Mouse (Mus musculus) urinary bladder, postnatal 36 days (tissue): ENCODE results near the gene F2rl1.
"Not testable (repeated sequence)": the region's sequence is repeated elsewhere in the genome, so short reads cannot be mapped to it uniquely, and the experiment has no call there.

ENCODE experiments used
- DNase-seq, 2 experiments: peaks; one replicate each; pipeline ENCODE4 v3.0.0; 2022; ENCODE audit warnings: low spot score in 2 of 2, mixed read lengths in 1 of 2

F2rl1 gene

DNA sequence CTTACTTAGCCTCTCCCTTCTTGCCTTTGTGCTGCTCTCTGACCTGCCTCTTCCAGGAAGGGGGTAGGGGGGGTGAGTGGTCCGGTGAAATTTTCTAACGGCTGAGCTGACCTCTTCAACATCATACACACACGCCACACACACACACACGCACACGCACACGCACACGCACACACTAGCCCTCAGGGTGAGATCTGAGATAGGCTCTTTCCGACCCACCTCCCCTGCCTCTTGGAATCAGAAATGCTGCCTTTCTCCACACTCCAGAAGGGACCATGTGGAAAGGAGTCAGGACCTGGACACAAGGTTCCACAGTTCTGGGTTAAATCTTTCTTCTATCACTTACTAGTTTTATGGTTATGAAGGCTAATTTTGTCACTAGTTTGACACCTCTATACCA is 8.6 kb upstream of the F2rl1 start:
- DNase-seq: no peak

DNA sequence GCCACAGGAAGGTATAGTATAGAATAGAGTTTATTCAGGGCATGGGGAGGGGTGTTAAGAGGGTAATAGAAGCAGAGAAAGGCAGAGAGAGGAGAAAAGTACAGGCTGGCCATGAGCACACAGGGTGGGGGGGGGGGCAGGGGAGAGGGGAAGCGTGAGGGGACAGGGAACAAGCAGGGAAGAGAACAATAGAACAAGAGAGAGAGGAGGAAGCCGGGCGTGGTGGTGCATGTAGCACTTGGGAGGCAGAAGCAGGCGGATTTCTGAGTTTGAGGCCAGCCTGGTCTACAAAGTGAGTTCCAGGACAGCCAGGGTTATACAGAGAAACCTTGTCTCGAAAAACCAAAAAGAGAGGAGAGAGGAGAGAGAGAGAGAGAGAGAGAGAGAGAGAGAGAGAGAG is 8.1 kb upstream of the F2rl1 start:
- DNase-seq: not testable (repeated sequence)

DNA sequence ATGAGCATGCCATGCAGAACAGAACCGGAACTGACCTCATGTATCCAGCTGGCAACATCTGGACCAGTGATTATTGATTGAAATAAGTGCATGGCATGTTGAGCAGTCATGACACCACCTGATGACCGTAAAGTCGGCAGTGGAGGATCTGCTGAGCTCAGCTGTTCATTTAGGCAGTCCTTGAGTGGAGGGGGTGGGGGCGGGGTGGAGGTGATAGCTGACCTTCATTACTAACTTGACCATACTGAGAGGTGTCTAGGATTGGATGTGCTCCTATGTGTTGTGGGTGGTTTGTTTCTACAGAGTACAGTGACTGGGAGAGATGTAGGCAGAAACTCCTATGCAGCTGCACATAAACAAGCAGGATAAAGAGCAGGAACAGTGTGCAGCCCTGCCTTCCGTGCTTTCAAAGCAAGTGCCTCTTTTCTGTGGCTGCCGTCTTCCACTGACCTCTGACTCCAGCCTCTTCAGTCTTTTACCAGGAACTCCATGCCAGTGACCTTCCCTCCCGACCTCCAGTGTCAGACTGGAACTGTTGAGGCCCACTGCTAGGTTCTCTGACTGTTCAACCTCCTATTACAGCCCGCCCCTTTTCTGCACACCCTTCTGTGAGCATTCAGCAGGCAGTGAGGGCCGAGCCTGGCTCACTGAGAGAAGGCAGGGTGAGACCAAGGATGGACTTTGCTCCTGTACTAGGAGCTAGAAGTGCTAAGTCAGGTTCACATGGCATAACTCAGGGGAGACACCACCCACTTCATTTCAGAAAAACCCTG is 6.4 kb upstream of the F2rl1 start:
- DNase-seq: no peak

DNA sequence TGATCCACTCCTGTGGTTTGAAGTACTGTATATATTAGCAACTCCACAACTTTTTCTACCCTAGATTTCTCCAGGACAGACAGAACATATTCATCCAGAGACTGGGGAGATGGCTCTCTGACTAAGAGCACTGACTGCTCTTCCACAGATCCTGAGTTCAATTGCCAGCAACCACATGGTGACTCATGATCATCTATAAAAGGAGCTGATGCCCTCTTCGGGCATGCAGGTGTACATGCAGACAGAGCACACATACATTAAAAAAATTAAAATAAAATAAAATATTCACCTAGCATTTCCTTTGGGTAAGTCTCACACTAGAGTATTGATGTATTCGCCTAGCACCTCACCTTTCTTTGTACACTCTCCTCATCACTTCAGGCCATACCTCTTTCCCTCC is 4.2 kb upstream of the F2rl1 start:
- no peak for DNase-seq

DNA sequence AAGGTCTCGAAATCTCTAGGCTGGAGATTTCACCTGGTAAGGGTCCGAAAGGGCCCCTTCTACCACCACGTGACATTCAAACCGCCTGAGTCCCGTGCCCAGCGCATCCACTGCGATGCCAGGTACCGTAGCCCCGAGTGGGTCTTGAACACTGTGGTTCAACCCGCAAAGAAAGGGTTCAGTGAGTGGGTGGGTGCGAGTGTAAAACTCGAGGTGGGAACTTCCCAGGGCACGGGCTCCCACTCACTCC is 678 bp downstream of the F2rl1 start:
- DNase-seq: no peak

DNA sequence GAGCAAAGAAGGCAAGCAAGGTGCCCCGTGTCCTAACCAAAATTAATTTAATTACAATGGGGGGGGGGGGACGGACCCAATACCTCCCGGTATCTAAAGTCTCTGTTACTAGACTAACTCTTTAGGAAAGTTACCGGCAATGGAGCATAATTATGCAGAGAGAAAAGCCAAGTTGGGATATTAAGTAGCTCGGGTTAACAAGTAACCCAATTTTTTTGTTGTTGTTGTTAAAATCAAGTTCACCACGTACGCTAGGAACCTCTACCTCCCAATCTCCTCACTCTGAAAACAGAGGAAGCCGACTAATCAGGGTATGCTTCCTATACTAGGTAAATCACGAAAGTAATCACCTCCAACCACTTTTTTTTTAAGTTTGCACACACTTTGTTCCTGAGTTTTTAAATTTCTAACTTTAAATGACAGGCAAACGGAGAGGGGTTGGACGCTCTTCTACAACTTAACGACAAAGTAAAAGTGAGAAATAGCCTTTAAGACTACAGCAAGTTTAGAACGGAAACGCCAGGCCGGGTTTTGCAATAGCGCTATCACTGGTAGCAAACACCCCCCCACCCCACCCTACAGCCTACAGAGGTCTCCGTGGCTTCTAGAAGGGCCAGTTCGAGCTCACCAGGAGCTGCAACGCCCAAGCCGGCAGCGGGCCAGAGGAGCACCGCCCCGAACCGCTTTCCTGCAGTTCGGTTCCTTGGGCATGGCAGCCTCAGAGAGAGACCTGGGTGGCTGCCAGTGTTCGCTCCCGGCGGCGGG is 1.2 kb downstream of the F2rl1 start:
- peak; percentile 28 to 45 for DNase-seq

DNA sequence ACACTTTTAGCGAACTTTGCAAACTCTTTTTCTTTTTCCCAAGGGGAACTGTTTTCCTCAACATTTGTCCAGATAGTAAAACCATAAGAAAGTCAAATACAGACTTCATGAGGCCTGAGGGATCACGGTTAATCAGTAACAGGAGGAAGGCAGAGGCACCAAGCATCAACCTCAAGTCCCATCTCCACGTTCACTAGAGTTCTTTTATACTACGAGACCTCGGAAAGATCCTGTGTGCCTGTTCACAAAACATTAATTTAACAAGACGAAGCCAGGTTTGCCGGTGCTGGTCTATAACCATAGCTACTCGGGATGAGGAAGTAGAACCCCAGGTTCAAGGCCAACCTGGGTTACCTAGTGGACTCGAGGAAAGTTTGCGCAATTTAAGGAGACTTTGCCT is 2.9 kb downstream of the F2rl1 start:
- DNase-seq: no peak

DNA sequence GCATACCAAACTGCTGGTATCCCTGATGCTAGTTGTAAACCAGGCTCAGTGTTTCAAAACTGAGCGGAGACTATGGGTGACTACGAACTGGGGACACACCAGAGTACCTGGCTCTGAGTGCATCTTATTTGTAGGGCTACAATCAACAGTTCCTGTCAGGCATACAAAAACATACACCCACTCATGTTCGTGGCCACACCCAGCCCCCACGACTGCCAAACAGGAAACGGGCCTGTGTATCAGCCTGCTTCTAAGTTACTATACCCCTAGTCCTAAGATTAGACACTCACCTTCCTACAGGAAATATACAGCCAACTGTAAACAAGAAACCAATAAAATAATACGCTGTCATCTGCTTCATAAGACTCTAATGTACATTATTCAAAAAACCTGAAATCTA is 4.0 kb downstream of the F2rl1 start:
- DNase-seq: no peak

DNA sequence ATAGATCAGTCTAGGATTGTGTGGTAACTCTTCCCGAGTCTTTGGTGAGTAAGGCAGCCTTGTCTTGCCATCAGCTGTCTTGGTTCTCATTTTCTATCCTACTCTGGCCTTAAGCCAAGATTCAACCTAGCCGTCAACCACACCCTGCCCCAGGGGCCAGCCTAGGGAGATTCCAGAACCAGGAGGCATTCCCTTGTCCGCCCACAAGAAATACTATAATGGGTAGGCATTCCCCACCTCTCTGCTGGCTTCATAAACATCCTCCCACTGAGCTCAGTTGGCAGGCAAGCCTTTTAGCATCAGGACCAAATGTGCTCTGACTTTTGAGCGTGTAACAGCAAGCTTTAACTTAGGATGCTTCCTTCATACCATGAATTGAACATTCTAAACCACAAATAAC is 10.3 kb downstream of the F2rl1 start:
- no peak for DNase-seq

DNA sequence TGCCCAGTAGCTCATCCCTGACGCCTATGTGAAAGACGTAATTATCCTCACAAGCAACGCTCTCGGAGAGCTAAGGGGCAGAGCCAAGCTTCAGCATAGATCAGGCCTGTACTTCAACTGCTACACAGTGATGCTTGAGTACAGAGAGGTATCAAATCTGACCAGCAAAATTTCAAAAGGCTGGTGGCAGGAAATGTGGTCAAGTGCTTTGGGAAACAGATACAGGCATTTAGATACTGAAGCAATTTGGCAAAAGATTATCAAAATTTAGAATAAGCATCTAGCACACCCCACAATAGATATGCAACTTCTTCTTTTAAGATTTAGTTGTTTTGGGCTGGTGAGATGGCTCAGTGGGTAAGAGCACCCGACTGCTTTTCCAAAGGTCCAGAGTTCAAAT is 15.0 kb downstream of the F2rl1 start:
- no peak for DNase-seq

DNA sequence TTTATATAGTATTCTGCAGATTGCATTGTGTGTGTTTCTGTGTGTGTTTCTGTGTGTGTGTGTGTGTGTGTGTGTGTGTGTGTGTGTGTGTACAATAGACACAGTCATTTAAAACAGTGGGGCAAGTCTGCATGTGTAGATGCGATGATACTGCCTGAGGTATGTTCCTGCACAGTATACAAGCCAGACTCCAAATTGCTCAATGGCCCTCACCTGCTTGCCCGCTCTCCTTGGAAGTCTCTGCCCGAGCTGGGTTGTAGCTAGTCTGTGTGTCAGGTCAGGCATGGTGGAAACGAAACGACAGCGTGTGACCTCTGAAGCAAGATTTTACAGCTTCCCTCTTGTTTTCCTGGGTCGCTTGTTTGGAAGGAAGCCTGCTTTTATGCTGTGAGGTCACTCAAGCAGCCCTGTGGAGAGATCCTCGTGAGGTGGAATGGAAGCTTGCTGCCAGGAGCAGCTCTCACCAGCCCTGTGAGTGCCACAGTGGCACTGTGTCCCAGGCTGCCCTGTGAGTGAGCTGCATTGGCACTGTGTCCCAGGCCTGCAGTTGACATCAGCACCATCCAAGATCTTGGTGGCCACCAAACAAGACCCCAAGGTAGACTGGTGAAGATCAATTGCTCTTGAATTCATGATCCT is 21.6 kb downstream of the F2rl1 start:
- DNase-seq: no peak

DNA sequence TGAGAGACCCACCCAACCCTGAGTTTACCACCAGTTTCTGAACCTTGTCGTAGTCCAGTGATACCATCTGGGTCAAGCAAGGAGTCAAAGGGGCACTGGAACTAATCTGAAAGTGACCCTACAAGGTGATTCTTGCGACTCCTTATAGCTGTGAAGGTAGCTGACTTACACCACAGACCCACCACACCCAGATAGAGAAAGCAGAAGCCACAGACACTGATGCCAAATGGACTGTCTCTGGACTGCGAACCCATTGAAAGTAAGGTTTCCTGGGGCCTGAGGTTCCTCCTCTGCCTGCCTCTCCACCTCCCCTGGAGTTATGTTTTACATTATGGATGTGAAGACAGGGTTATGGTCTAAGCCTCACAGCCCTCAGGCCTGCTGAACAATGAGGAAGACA is 28.4 kb downstream of the F2rl1 start:
- no peak for DNase-seq

DNA sequence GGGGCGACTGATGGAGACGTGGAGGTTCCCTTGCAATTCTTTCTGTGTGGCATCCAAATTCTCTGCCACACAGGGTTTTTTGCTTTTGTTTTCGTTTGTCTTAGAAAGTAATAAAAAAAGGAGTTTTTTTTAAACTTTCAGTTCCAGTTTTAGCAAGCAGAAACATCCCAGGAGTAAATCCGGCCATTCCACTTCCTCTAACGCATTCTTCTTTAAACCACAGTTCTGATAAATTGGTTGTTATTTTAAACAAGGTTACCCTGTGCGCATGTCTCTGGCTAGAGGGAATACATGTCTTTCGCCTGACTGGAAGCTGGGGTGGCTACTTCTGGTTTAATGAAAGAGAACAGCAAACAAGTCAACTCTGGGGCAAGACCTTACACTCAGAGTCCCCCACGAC is 30.2 kb downstream of the F2rl1 start:
- peak in 1 of 2 experiments; percentile 4 for DNase-seq

DNA sequence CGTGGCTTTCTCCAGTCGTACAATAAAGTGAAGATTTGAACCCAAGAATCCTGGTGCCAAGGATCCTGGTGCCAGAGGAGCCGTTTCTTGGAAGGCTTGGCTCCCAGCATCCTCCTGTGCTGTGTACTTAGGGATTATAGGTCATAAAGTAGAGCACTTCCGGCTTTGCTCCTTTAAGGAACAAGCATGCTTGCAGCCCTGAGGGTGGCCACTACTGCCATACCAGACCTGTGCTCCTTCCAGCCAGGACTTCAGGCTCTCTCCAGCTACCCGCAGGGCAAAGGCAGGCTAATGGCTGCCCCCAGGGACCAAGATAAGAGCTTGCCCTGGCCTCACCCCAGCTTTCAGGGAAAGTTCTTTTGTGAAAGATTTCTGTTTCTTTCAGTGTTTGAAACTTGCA is 31.7 kb downstream of the F2rl1 start:
- no peak for DNase-seq

DNA sequence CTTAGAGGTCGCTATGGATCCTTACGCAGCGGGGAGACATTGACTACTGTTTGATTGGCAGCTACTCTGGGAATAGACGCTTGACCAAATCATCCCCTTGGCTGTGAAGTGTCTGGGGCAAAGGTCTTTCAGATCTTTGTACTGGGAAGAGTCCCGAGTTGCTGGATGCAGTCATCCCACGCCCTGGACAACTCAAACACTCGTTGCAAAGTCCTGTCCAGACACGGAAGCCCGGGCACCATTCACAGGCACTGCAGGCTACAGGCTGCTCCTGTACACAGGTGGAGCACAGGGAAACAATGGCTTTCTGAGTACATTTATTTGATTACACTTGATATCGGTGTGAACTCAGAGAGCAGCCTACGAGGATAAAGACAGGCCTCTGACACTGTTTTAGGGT is 33.7 kb downstream of the F2rl1 start:
- DNase-seq: no peak

DNA sequence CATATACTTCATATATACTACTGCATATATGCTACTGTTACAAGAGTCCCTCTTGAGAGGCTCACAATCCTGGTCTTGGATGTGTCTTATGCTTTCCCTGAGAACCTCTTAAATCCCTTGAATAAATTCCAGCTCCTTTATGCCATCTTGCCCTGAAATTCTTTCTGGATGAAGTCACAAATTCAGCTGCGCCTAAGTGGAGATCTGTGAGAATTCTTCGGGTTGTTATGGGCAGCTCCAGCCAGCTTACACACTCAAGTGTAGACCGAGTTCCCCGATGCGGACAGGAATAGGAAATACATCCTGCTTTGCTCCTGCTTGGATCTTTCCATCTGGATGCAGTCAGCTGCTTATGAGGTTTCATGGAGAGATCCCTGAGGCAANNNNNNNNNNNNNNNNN is 40.4 kb downstream of the F2rl1 start:
- DNase-seq: no peak

DNA sequence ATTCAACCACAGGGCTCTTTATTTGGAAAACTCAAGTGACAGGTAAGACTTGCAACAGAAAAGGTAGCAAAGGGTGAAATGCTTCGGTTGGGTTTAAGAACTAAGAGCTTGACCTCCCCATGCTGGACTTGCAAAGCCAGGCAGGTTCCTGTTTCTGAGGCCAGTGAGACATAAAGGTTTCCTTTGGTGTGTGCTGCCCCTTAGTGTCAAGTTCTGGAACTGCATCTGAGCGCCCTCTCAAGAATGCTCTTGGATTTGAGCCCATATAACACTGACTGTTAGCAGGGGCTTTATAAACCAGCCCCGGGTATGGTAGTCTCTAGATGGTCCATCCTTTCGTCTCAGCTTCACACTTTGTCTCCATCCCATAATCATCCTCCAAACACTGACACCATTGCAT is 43.6 kb downstream of the F2rl1 start:
- DNase-seq: peak; percentile 75

DNA sequence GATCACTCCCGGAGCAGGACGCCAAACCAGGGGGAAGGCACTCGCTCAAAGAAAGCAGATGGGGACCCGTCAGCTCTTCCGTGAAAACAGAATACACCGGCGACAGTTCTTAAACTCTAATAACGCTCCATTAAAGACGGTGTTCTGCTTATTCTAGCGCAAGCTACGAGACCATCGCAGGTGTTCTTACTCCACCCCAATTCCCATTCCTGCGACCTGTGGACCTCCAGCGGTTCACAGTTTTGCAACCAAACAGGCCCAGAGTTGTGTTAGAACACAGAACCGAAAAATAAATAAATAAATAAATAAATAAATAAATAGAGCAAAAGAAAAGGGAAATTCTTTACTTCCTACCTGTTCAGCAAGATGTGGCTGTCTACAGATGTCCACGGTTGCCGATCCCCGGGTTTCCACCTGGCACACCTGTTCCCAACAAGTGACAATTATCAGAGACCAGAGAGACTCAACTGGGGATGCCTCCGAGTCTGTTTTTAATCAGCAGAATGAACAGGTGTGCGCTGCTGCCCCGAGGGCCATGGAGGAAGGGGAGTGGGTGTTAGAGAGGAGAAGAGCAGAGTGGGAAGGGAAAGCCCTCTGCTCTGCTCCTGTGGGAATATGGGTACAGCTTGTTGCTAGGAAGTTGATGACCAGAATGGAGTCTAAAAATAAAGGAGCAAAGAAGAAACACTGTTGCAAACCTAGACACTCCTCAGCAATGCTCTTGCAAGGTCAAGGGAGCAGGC is 46.2 kb downstream of the F2rl1 start, which contains the start of gene S100z:
Gene S100z, minus strand, starts transcription at position 51 of the 743 bp plus-strand sequence.
- DNase-seq: no peak

DNA sequence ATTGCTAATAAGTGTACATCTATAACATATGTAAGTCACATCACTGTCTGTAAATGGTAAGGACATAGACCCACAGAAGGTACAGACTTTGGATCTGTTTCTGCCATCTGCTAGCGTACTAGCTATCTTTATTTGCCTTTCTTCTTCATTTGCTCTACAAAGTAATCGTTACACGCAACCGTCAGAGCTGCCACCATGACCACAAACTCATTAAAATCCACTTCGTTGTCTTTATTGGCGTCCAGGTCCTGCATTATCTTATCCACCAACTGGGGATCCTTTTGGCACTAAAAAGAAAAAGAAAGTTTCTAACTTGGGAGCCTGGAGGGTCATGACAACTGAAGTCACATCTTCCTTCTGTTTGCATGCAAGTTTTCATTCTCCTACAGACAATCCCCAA is 47.9 kb downstream of the F2rl1 start:
- no peak for DNase-seq

DNA sequence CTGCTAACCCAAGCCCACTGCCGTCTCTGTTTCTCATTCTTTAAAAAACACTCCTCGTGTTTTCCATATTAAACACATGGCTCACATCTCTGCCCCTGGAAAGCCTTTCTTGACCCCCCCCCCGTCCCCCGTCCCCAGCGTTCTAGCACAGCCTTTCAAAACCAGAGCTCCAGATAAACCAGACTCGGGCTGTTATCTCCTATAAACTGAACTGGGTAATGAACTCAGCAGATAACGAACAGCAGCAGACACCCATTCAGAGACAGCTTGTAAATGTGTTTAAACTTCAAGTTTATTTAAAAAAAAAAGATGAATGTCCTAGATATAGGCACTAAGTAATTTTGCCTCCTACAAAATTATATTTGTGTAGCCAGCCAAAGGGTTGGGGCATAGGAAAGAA is 49.9 kb downstream of the F2rl1 start:
- no peak for DNase-seq

DNA sequence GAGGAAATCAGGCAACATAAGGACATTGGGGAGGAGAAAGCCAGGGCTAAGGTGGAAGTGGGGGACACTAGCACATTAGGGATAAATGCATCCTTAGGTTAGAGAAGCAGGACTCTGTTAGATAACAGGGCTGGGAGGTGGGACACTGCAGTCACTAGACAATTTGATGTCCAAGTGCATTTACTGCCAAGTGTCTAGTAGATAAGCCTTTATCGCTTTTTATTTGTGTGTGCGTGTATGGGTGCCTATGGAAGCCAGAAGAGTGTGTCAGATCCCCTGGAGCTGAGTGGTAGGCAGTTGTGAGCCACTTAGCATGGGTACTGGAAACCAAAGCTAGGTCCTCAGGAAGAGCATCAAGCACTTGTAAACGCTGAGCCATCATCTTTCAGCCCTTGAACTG is 50.7 kb downstream of the F2rl1 start:
- DNase-seq: no peak

DNA sequence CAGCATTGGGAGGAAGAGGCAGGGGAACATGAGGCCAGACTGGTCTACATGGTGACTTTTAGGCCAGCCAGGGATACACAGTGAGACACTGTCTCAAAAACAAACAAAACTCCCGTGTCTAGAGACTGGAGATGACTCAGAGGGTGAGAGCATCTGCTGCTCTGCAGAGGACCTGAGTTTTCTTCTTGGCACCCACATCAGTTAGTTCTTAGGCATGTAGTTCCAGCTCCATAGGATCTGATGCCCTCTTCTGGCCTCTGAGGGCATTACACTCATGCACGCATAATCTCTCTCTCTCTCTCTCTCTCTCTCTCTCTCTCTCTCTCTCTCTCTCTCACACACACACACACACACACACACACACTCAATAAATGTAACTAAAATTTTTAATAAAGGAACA is 54.1 kb downstream of the F2rl1 start:
- DNase-seq: no peak
